Mouse (Mus musculus) E14TG2a.4 (cell line): ENCODE measurements around the gene 2310011J03Rik.

ENCODE experiments used
- CTCF ChIP-seq: conservative IDR thresholded peaks from 2 replicates; pipeline ENCODE4 v1.5.1; 2014; ENCODE audit warnings: low read length
- POU5F1 ChIP-seq: IDR thresholded peaks from 2 replicates; pipeline ENCODE4 v1.6.1; 2014; ENCODE audit warnings: low read length, borderline replicate concordance

- TF ChIP-seq CTCF: no peak
- no peak for TF ChIP-seq POU5F1
Observed at GRCm38 (mm10) chr10:80355431-80355830, 35.1 kb upstream of the 2310011J03Rik start.
